Mouse (Mus musculus): Measurements from ENCODE around the gene Mfap5. TPM values are rescaled to one million over a fixed set of nuclear protein-coding genes. Genes with fewer than 3 reads are reported as not detected.
"Not testable (repeated sequence)": the region's sequence is repeated elsewhere in the genome, so short reads cannot be mapped to it uniquely, and the experiment has no call there.

Mfap5 gene
- polyA plus RNA-seq, 1 experiment, result not detected

GRCm38 (mm10) chr6:122505041-122505440 lies 604 bp upstream of the Mfap5 start:
- Histone ChIP-seq H3K4me3 (ENCODE audit: insufficient read depth, low read depth, low read length) (no peak overlapping the region), H3K4me1 (ENCODE audit: control insufficient read depth, insufficient read depth, low read length) (no peaks in the 10 kb centered on the region), H3K27ac (ENCODE audit: insufficient read depth, low read depth, low read length) (no peak overlapping the region)
- 78% methylated on average over 4 of the region's 4 CpGs for WGBS
- TF ChIP-seq CTCF (IDR thresholded peaks at IDR 0.05; ENCODE audit: insufficient read depth, low read depth, low read length) (no peak), POLR2A (IDR thresholded peaks at IDR 0.05; ENCODE audit: insufficient read depth, low read depth, low read length) (no peak)

GRCm38 (mm10) chr6:122508494-122508893 lies 2.8 kb downstream of the Mfap5 start:
- TF ChIP-seq POLR2A (IDR thresholded peaks at IDR 0.05; ENCODE audit: insufficient read depth, low read depth, low read length), result no peak
- no peak for TF ChIP-seq CTCF (IDR thresholded peaks at IDR 0.05; ENCODE audit: insufficient read depth, low read depth, low read length)
- H3K4me1 ChIP-seq (ENCODE audit: control insufficient read depth, insufficient read depth, low read length), result no peaks in the 10 kb centered on the region
- WGBS, result 86% methylated on average over 8 of the region's 8 CpGs
- H3K4me3 ChIP-seq (ENCODE audit: insufficient read depth, low read depth, low read length), result no peak overlapping the region
- H3K27ac ChIP-seq (ENCODE audit: insufficient read depth, low read depth, low read length), result no peak overlapping the region

GRCm38 (mm10) chr6:122512914-122513878 lies 7.6 kb downstream of the Mfap5 start:
- Histone ChIP-seq H3K27ac (ENCODE audit: insufficient read depth, low read depth, low read length) (no peak overlapping the region), H3K4me1 (ENCODE audit: control insufficient read depth, insufficient read depth, low read length) (no peaks in the 10 kb centered on the region), H3K4me3 (ENCODE audit: insufficient read depth, low read depth, low read length) (no peak overlapping the region)
- TF ChIP-seq CTCF (IDR thresholded peaks at IDR 0.05; ENCODE audit: insufficient read depth, low read depth, low read length), result no peak
- TF ChIP-seq POLR2A (IDR thresholded peaks at IDR 0.05; ENCODE audit: insufficient read depth, low read depth, low read length), result no peak
- 70% methylated on average over 12 of the region's 12 CpGs for WGBS

GRCm38 (mm10) chr6:122514312-122514711 lies 8.7 kb downstream of the Mfap5 start:
- H3K4me3 ChIP-seq (ENCODE audit: insufficient read depth, low read depth, low read length), result no peak overlapping the region
- WGBS, result 88% methylated on average over 3 of the region's 3 CpGs
- TF ChIP-seq POLR2A (IDR thresholded peaks at IDR 0.05; ENCODE audit: insufficient read depth, low read depth, low read length) (no peak), CTCF (IDR thresholded peaks at IDR 0.05; ENCODE audit: insufficient read depth, low read depth, low read length) (no peak)
- H3K4me1 ChIP-seq (ENCODE audit: control insufficient read depth, insufficient read depth, low read length), result no peaks in the 10 kb centered on the region
- H3K27ac ChIP-seq (ENCODE audit: insufficient read depth, low read depth, low read length), result no peak overlapping the region

GRCm38 (mm10) chr6:122515762-122516161 lies 10.1 kb downstream of the Mfap5 start:
- H3K27ac ChIP-seq (ENCODE audit: insufficient read depth, low read depth, low read length); H3K4me1 ChIP-seq (ENCODE audit: control insufficient read depth, insufficient read depth, low read length); H3K4me3 ChIP-seq (ENCODE audit: insufficient read depth, low read depth, low read length): not testable (repeated sequence)
- 91% methylated on average over 2 of the region's 2 CpGs for WGBS

GRCm38 (mm10) chr6:122517668-122518067 lies 12.0 kb downstream of the Mfap5 start:
- no peaks in the 10 kb centered on the region for H3K4me1 ChIP-seq (ENCODE audit: control insufficient read depth, insufficient read depth, low read length)
- H3K4me3 ChIP-seq (ENCODE audit: insufficient read depth, low read depth, low read length), result no peak overlapping the region
- TF ChIP-seq POLR2A (IDR thresholded peaks at IDR 0.05; ENCODE audit: insufficient read depth, low read depth, low read length) (no peak), CTCF (IDR thresholded peaks at IDR 0.05; ENCODE audit: insufficient read depth, low read depth, low read length) (no peak)
- WGBS, result 85% methylated on average over 1 of the region's 1 CpGs
- H3K27ac ChIP-seq (ENCODE audit: insufficient read depth, low read depth, low read length), result no peak overlapping the region

- Histone ChIP-seq H3K4me3 (ENCODE audit: insufficient read depth, low read depth, low read length) (no peak overlapping the region), H3K27ac (ENCODE audit: insufficient read depth, low read depth, low read length) (no peak overlapping the region), H3K4me1 (ENCODE audit: control insufficient read depth, insufficient read depth, low read length) (no peaks in the 10 kb centered on the region)
- no peak for TF ChIP-seq POLR2A (IDR thresholded peaks at IDR 0.05; ENCODE audit: insufficient read depth, low read depth, low read length)
- no peak for TF ChIP-seq CTCF (IDR thresholded peaks at IDR 0.05; ENCODE audit: insufficient read depth, low read depth, low read length)
- 10% methylated on average over 2 of the region's 2 CpGs for WGBS
Measured at GRCm38 (mm10) chr6:122519384-122519783, 13.7 kb downstream of the Mfap5 start.

- TF ChIP-seq CTCF (IDR thresholded peaks at IDR 0.05; ENCODE audit: insufficient read depth, low read depth, low read length), result no peak
- TF ChIP-seq POLR2A (IDR thresholded peaks at IDR 0.05; ENCODE audit: insufficient read depth, low read depth, low read length), result no peak
- 66% methylated on average over 9 of the region's 9 CpGs for WGBS
- no peak overlapping the region for H3K4me3 ChIP-seq (ENCODE audit: insufficient read depth, low read depth, low read length)
- H3K27ac ChIP-seq (ENCODE audit: insufficient read depth, low read depth, low read length), result no peak overlapping the region
- H3K4me1 ChIP-seq (ENCODE audit: control insufficient read depth, insufficient read depth, low read length), result no peaks in the 10 kb centered on the region
Measured at GRCm38 (mm10) chr6:122522595-122522994, 16.9 kb downstream of the Mfap5 start.

GRCm38 (mm10) chr6:122523289-122523688 lies 17.6 kb downstream of the Mfap5 start:
- H3K4me3 ChIP-seq (ENCODE audit: insufficient read depth, low read depth, low read length), result no peak overlapping the region
- no peak overlapping the region for H3K27ac ChIP-seq (ENCODE audit: insufficient read depth, low read depth, low read length)
- WGBS, result 81% methylated on average over 8 of the region's 8 CpGs
- TF ChIP-seq POLR2A (IDR thresholded peaks at IDR 0.05; ENCODE audit: insufficient read depth, low read depth, low read length) (no peak), CTCF (IDR thresholded peaks at IDR 0.05; ENCODE audit: insufficient read depth, low read depth, low read length) (no peak)
- H3K4me1 ChIP-seq (ENCODE audit: control insufficient read depth, insufficient read depth, low read length), result no peaks in the 10 kb centered on the region

Data from olfactory bulb, adult 2 months (tissue).